Mouse (Mus musculus) heart, adult 18-20 months (tissue): ENCODE data around the gene Spint3. TPM values are rescaled to one million over a fixed set of nuclear protein-coding genes. Genes with fewer than 3 reads are reported as not detected.
"Not testable (repeated sequence)": the region's sequence is repeated elsewhere in the genome, so short reads cannot be mapped to it uniquely, and the experiment has no call there.

ENCODE experiments used
- DNase-seq, 2 experiments: peaks; one replicate each; pipeline ENCODE4 v3.0.0; 2021 to 2022; ENCODE audit warnings: mixed read lengths in 1 of 2
- long read RNA-seq, 2 experiments: library from polyadenylated mRNA; stranded (forward); transcript quantifications; one replicate each; pipeline ENCODE4 v2.0.0; 2021
- total RNA-seq, 2 experiments: library from RNA; stranded (reverse); gene quantifications; 2 replicates each; pipeline ENCODE4 v1.2.3; 2021

The Spint3 gene
- total RNA-seq: not detected
- long read RNA-seq, experiment 1: 0 reads
- long read RNA-seq, experiment 2: 0 reads

- not testable (repeated sequence) for DNase-seq
Measured at GRCm38 (mm10) chr2:164573359-164573758, at the start of gene Spint3. Gene Spint3 (minus strand): TSS chr2:164573459.

GRCm38 (mm10) chr2:164621775-164622174 lies 48.5 kb upstream of the Spint3 start:
- no peak for DNase-seq

GRCm38 (mm10) chr2:164619050-164619449 lies 45.8 kb upstream of the Spint3 start:
- no peak for DNase-seq

DNA sequence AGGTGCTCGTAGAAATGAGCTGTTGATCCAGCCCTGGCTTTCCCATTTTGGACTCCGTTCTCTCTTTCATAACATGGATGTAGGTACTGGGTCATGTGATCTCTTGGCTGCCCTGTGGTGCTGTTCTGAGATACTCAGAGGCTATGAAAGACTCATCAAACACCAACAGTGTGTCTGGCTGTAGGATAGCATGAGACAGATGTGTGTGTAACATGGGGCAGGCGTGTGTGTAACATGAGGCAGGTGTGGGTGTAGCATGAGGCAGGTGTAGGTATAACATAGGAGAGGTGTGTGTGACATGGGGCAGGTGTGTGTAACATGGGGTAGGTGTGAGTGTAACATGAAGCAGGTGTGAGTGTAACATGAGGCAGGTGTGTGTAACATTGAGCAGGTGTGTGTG lies 42.1 kb upstream of the Spint3 start:
- DNase-seq: no peak

GRCm38 (mm10) chr2:164613471-164613870 lies 40.2 kb upstream of the Spint3 start, which contains the start of the genes Wfdc6b and Wfdc8:
Gene Wfdc6b (plus strand): TSS chr2:164613522.
Gene Wfdc8 (minus strand): TSS chr2:164613626.
- peak; percentile 54 to 58 for DNase-seq

- no peak for DNase-seq
Measured at GRCm38 (mm10) chr2:164608781-164609180, 35.5 kb upstream of the Spint3 start.

GRCm38 (mm10) chr2:164604411-164604810 lies 31.2 kb upstream of the Spint3 start:
- DNase-seq: no peak

DNA sequence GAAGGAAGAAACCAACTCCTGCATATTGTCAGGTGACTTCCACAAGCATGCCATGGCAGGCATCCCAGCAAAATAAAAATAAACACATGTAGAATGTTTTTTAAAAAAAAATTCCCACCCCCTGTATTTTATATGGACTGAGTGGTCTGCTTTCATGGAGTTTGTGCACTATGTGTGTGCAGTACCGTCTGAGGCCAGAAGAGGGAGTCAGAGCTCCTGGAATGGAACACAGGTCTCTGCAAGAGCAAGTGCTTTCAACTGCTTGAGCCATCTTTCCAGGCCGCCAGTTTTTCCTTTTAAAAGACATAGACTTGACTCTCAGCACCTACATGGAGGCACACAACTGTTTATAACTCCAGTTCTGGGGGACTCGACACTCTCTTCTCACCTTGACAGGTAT lies 30.2 kb upstream of the Spint3 start:
- DNase-seq: no peak

DNA sequence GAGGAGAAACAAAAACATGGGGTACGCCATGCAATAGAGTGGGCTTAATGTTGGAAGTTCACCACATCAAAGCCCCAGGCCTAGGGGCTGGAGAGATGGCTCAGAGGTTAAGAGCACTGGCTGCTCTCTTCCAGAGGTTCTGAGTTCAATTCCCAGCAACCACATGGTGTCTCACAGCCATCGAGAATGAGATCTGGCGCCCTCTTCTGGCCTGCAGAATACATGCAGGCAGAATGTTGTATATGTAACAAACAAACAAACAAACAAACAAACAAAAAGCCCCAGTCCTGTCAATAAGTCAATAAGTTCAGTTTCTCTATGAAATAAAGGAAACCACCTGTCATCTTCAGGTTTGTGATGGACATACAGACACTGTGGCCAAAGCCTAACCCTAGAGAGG lies 26.9 kb upstream of the Spint3 start:
- no peak for DNase-seq

DNA sequence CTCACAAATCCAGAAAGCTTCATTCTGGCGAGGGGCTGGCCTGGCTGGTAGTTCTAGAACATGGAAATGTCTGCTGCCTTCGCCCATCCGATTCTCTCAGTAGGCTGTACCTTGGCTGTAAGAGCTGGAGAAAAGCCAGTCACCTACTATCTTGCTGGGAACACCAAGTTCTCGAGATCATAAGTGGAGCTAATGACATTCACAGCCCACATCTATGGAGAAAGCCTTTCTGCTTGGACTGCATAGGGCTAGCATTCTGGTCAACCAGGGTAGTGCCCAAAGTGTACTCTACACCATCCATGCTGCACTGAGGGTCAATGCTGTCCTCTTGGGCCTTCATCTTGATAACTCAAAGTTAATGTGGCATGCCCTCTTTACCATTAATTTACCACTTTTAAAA lies 20.2 kb upstream of the Spint3 start, which contains the start of gene Eppin:
Gene Eppin, minus strand, starts transcription at position 101 of the 400 bp plus-strand sequence.
- no peak for DNase-seq

DNA sequence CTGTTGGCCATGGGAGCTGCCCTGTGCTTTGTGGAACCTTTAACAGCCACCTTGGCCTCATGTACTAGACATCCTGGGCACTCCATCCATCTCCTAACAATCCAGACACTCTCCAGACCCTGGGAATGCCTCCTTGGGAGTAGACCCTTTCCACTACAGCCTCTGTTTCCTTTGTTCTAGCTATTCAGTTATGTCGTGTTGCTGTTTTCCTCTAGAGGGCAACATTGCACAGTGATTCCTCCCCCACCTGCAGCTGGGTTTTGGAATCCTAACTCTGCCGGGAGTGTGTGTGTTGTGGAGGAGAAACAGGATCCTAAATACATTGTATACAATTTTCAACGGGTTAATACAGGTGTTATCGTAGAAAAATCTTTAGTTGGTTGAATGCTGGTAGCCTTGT lies 18.8 kb upstream of the Spint3 start:
- peak; percentile 10 to 29 for DNase-seq

- peak; percentile 43 to 45 for DNase-seq
Measured at GRCm38 (mm10) chr2:164585025-164585725, 11.9 kb upstream of the Spint3 start, which contains the start of gene Wfdc6a. Gene Wfdc6a (minus strand): TSS chr2:164585447.

GRCm38 (mm10) chr2:164567460-164567859 lies 5.8 kb downstream of the Spint3 start:
- peak in 1 of 2 experiments; percentile 8 for DNase-seq

DNA sequence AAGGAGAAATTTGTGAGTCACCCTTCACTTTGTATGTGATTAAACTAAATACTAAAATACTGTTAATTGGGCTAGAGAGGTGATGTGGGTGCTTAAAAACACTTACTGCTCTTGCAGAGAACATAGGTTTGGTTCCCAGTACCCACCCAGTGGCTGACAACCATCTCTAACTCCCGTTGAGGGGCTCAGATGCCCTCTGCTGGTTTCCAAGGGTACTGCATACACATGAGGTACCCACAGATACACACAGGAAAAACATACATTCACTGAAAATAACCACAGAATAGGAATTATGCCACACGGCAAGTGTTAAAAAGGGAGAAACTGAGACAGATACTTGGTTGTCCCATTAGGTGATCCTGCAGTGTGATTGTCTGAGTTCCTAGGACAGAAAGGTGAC lies 6.3 kb downstream of the Spint3 start:
- DNase-seq: no peak

DNA sequence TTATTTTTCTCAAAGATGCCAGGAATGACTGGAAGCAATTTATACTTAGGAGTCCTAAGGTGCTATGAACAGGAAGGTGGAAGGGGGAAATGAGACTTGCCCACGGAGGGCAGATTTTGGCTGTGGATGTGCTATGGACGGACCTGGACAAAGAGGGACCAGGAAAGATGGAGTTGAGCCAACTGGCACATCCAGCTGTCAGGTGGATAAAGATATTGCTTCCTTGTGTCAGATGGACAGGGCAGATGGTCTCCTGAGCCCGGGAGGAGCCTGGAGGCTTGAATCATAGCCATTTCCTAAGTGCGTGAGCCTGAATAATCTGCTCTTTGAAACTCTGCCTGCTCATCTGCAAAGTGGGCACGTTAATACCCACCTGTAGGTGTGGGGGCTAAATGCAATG lies 8.9 kb downstream of the Spint3 start:
- no peak for DNase-seq

GRCm38 (mm10) chr2:164563339-164564038 lies 9.8 kb downstream of the Spint3 start:
- DNase-seq: peak in 1 of 2 experiments; percentile 25

DNA sequence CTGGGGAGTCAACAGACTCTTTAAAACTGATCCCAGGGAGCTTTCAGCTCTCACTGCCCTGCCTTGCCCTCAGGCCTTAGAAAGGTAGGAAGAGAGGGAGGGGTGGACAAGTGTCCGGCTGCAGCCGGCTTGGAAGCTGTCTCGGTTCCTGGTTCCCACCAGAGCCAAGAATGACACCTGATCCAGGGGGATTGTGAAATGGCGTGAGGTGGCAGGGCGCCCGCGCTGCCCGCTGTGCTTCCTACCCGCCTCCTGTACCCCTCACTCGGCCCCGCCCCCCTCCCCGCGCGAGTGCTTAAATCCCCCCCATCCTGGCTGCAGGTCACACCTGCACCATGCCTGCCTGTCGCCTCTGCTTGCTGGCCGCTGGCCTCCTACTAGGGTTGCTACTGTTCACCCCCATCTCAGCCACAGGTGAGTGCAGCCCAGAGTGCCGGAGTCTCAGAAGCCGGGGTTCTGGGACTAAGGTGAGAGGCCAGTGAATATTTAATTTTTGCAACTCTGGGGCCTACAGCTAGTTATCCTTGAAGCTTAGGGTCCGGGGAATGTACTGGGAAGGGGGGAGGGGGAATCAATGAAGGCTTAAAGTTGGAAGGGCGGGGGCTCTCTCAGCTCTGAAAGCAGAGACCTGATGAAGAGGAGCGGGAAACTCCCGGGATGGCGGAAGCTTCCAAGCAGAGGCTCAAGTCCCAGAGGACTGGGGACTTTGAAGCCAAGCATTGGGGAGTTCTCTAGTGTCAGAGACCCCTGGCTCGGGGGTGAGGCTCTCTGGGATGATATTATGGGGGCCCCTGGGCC lies 10.7 kb downstream of the Spint3 start, which contains the start of gene Wfdc2:
Gene Wfdc2, plus strand, starts transcription at position 23 of the 798 bp plus-strand sequence.
- DNase-seq: no peak

- no peak for DNase-seq
Measured at GRCm38 (mm10) chr2:164560106-164560505, 13.2 kb downstream of the Spint3 start.

- DNase-seq: no peak
Measured at GRCm38 (mm10) chr2:164558991-164559645, 14.1 kb downstream of the Spint3 start.

DNA sequence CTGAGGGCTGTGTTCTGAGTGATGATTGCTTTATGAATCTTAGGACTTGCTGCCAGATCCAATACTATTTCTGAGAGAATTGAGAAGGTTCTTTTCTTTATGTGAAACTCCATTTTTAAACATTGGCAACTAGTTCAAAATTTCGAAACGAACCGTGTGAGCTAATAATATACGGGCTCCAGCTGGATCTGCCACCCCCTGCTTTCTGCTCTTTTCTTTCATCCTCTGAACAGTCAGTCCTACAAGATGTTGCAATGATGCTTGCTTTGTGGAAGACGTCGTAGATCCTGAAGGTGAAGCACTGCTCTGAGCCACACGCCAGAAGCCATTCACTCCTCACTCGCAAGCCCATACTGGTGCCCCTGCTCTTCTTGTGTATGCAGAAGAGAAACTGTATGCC lies 14.8 kb downstream of the Spint3 start:
- no peak for DNase-seq

GRCm38 (mm10) chr2:164551502-164551901 lies 21.8 kb downstream of the Spint3 start:
- DNase-seq: no peak

DNA sequence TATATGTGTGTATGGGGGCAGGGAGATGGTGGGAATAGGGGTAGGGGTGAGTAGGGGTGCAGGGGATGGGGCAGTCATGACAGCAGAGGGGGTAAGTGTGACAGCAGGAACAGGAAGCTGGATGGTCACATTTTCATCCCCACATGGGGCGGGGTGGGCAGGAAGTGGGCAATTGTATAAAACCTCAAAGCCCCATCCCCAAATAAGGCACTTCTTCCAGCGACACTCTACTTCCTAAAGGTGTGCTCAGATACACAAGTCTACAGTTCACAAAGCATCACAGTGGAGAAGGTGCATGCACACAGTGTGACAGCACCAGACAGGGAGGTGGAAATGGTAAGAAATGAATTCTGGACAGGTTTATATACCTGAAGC lies 22.4 kb downstream of the Spint3 start:
- DNase-seq: no peak
